Mouse (Mus musculus): Measurements from ENCODE around the gene Asna1. TPM values are rescaled to one million over a fixed set of nuclear protein-coding genes. Genes with fewer than 3 reads are reported as not detected.

Gene Asna1
- polyA plus RNA-seq, 1 experiment from 2014 or later: 170 TPM

GRCm38 (mm10) chr8:85026670-85027515 is 1.8 kb upstream of the Asna1 start, which contains the start of gene Trir:
TSS of gene Trir (plus strand) at chr8:85026823.
- peak within 1 kb of the TSS; percentile 95 for H3K27ac ChIP-seq (ENCODE audit: low read depth, low read length)
- peak within 1 kb of the TSS; percentile 100 for H3K9ac ChIP-seq (ENCODE audit: low read depth, low read length)
- H3K9me3 ChIP-seq (ENCODE audit: control insufficient read depth, low read length): no peaks in the 10 kb centered on the region
- H3K4me1 ChIP-seq (ENCODE audit: control insufficient read depth, insufficient read depth, low read depth, low read length): peaks cover 34% of the 10 kb centered on the region
- peak; percentile 81 for ATAC-seq
- H3K36me3 ChIP-seq (ENCODE audit: control insufficient read depth, insufficient read depth, low read length): peaks cover 21% of the 10 kb centered on the region
- WGBS: 0% methylated on average over 72 of the region's 75 CpGs
- no peaks in the 10 kb centered on the region for H3K27me3 ChIP-seq (replicated peaks; ENCODE audit: control insufficient read depth, insufficient read depth, low read length)
- H3K4me2 ChIP-seq (ENCODE audit: low read length): peak within 1 kb of the TSS; percentile 95
- peak within 1 kb of the TSS; percentile 100 for H3K4me3 ChIP-seq (ENCODE audit: low read length)

- H3K9me3 ChIP-seq (ENCODE audit: control insufficient read depth, low read length): no peaks in the 10 kb centered on the region
- H3K27me3 ChIP-seq (replicated peaks; ENCODE audit: control insufficient read depth, insufficient read depth, low read length): no peaks in the 10 kb centered on the region
- H3K4me2 ChIP-seq (ENCODE audit: low read length): peak overlapping the region; percentile 95
- peak overlapping the region; percentile 90 for H3K4me3 ChIP-seq (ENCODE audit: low read length)
- WGBS: 86% methylated on average over 3 of the region's 3 CpGs
- H3K4me1 ChIP-seq (ENCODE audit: control insufficient read depth, insufficient read depth, low read depth, low read length): peaks cover 30% of the 10 kb centered on the region
- H3K36me3 ChIP-seq (ENCODE audit: control insufficient read depth, insufficient read depth, low read length): peaks cover 13% of the 10 kb centered on the region
- no peak overlapping the region for H3K9ac ChIP-seq (ENCODE audit: low read depth, low read length)
- no peak for ATAC-seq
- H3K27ac ChIP-seq (ENCODE audit: low read depth, low read length): no peak overlapping the region
These were observed 1.2 kb downstream of the Asna1 start for GRCm38 (mm10) chr8:85023846-85024245.

GRCm38 (mm10) chr8:85021514-85022055 is 3.5 kb downstream of the Asna1 start:
- no peak for ATAC-seq
- peaks cover 26% of the 10 kb centered on the region for H3K36me3 ChIP-seq (ENCODE audit: control insufficient read depth, insufficient read depth, low read length)

GRCm38 (mm10) chr8:85017209-85017608 is 7.9 kb downstream of the Asna1 start:
- Histone ChIP-seq H3K36me3 (ENCODE audit: control insufficient read depth, insufficient read depth, low read length) (peaks cover 22% of the 10 kb centered on the region), H3K4me1 (ENCODE audit: control insufficient read depth, insufficient read depth, low read depth, low read length) (peaks cover 4% of the 10 kb centered on the region; the same call in 1 of the 2 replicates), H3K4me2 (ENCODE audit: low read length) (no peak overlapping the region), H3K4me3 (ENCODE audit: low read length) (no peak overlapping the region), H3K9ac (ENCODE audit: low read depth, low read length) (no peak overlapping the region), H3K9me3 (ENCODE audit: control insufficient read depth, low read length) (no peaks in the 10 kb centered on the region), H3K27me3 (replicated peaks; ENCODE audit: control insufficient read depth, insufficient read depth, low read length) (peaks cover 5% of the 10 kb centered on the region), H3K27ac (ENCODE audit: low read depth, low read length) (no peak overlapping the region)
- ATAC-seq: no peak; the same call in 1 of the 2 replicates
- 51% methylated on average over 5 of the region's 5 CpGs for WGBS

More at GRCm38 (mm10) chr8:85021514-85022055, 3.5 kb downstream of the Asna1 start:
- no peak overlapping the region for H3K4me3 ChIP-seq (ENCODE audit: low read length)
- peaks cover 20% of the 10 kb centered on the region for H3K4me1 ChIP-seq (ENCODE audit: control insufficient read depth, insufficient read depth, low read depth, low read length)
- H3K9me3 ChIP-seq (ENCODE audit: control insufficient read depth, low read length): no peaks in the 10 kb centered on the region
- 91% methylated on average over 3 of the region's 3 CpGs for WGBS
- no peak overlapping the region for H3K4me2 ChIP-seq (ENCODE audit: low read length)
- H3K27me3 ChIP-seq (replicated peaks; ENCODE audit: control insufficient read depth, insufficient read depth, low read length): no peaks in the 10 kb centered on the region
- H3K27ac ChIP-seq (ENCODE audit: low read depth, low read length): no peak overlapping the region
- H3K9ac ChIP-seq (ENCODE audit: low read depth, low read length): no peak overlapping the region

- Histone ChIP-seq H3K4me2 (ENCODE audit: low read length) (no peak overlapping the region), H3K36me3 (ENCODE audit: control insufficient read depth, insufficient read depth, low read length) (peaks cover 22% of the 10 kb centered on the region), H3K27ac (ENCODE audit: low read depth, low read length) (no peak overlapping the region), H3K9me3 (ENCODE audit: control insufficient read depth, low read length) (no peaks in the 10 kb centered on the region), H3K4me3 (ENCODE audit: low read length) (no peak overlapping the region), H3K27me3 (replicated peaks; ENCODE audit: control insufficient read depth, insufficient read depth, low read length) (peaks cover 7% of the 10 kb centered on the region), H3K9ac (ENCODE audit: low read depth, low read length) (no peak overlapping the region), H3K4me1 (ENCODE audit: control insufficient read depth, insufficient read depth, low read depth, low read length) (peaks cover 4% of the 10 kb centered on the region; the same call in 1 of the 2 replicates)
- WGBS: 78% methylated on average over 10 of the region's 10 CpGs
- ATAC-seq: no peak
These were observed 8.4 kb downstream of the Asna1 start for GRCm38 (mm10) chr8:85016724-85017123.

- peak within 1 kb of the TSS; percentile 40 for H3K4me3 ChIP-seq (ENCODE audit: low read length)
- H3K27me3 ChIP-seq (replicated peaks; ENCODE audit: control insufficient read depth, insufficient read depth, low read length): peaks cover 13% of the 10 kb centered on the region
- WGBS: 58% methylated on average over 2 of the region's 2 CpGs
These were observed 10.7 kb downstream of the Asna1 start, which contains the start of gene Best2 for GRCm38 (mm10) chr8:85014431-85014830. TSS of gene Best2 (minus strand) at chr8:85014531.

GRCm38 (mm10) chr8:85013230-85013840 is 11.7 kb downstream of the Asna1 start:
- Histone ChIP-seq H3K9me3 (ENCODE audit: control insufficient read depth, low read length) (no peaks in the 10 kb centered on the region), H3K9ac (ENCODE audit: low read depth, low read length) (peak overlapping the region; percentile 65), H3K4me3 (ENCODE audit: low read length) (peak overlapping the region; percentile 40), H3K27me3 (replicated peaks; ENCODE audit: control insufficient read depth, insufficient read depth, low read length) (peaks cover 19% of the 10 kb centered on the region), H3K27ac (ENCODE audit: low read depth, low read length) (no peak overlapping the region), H3K4me1 (ENCODE audit: control insufficient read depth, insufficient read depth, low read depth, low read length) (peaks cover 4% of the 10 kb centered on the region; the same call in 1 of the 2 replicates), H3K36me3 (ENCODE audit: control insufficient read depth, insufficient read depth, low read length) (peaks cover 7% of the 10 kb centered on the region), H3K4me2 (ENCODE audit: low read length) (peak overlapping the region; percentile 74)
- WGBS: 5% methylated on average over 26 of the region's 26 CpGs
- ATAC-seq: peak; percentile 65

More at GRCm38 (mm10) chr8:85014431-85014830, 10.7 kb downstream of the Asna1 start, which contains the start of gene Best2:
- Histone ChIP-seq H3K36me3 (ENCODE audit: control insufficient read depth, insufficient read depth, low read length) (peaks cover 18% of the 10 kb centered on the region), H3K9me3 (ENCODE audit: control insufficient read depth, low read length) (no peaks in the 10 kb centered on the region), H3K9ac (ENCODE audit: low read depth, low read length) (peak within 1 kb of the TSS; percentile 65), H3K4me2 (ENCODE audit: low read length) (peak within 1 kb of the TSS; percentile 74), H3K4me1 (ENCODE audit: control insufficient read depth, insufficient read depth, low read depth, low read length) (peaks cover 4% of the 10 kb centered on the region; the same call in 1 of the 2 replicates), H3K27ac (ENCODE audit: low read depth, low read length) (no peak within 1 kb of the TSS)
- no peak for ATAC-seq

- 13% methylated on average over 28 of the region's 28 CpGs for WGBS
- peaks cover 4% of the 10 kb centered on the region; the same call in 1 of the 2 replicates for H3K4me1 ChIP-seq (ENCODE audit: control insufficient read depth, insufficient read depth, low read depth, low read length)
- no peaks in the 10 kb centered on the region for H3K9me3 ChIP-seq (ENCODE audit: control insufficient read depth, low read length)
- no peaks in the 10 kb centered on the region for H3K36me3 ChIP-seq (ENCODE audit: control insufficient read depth, insufficient read depth, low read length)
- no peak overlapping the region for H3K9ac ChIP-seq (ENCODE audit: low read depth, low read length)
- H3K27me3 ChIP-seq (replicated peaks; ENCODE audit: control insufficient read depth, insufficient read depth, low read length): peaks cover 19% of the 10 kb centered on the region
- peak overlapping the region; percentile 15; the same call in 1 of the 2 replicates for H3K4me2 ChIP-seq (ENCODE audit: low read length)
- no peak overlapping the region for H3K4me3 ChIP-seq (ENCODE audit: low read length)
- no peak for ATAC-seq
- H3K27ac ChIP-seq (ENCODE audit: low read depth, low read length): no peak overlapping the region
These were observed 13.8 kb downstream of the Asna1 start for GRCm38 (mm10) chr8:85011242-85011641.

Data from hindbrain, embryonic 16.5 days (tissue).